Mouse (Mus musculus) lung, postnatal 0 days (tissue): ENCODE measurements around the gene Rps6ka2. TPM values are rescaled to one million over a fixed set of nuclear protein-coding genes. Genes with fewer than 3 reads are reported as not detected.
A peak's percentile ranks its signal among the peaks of the same experiment; 100 is the strongest.

Experiments
- ATAC-seq: fragments of 200-750 bp; cut with Nextera tagmentation; 2 replicates; pipeline ENCODE4 v1.8.0; 2017; ENCODE audit warnings: moderate library complexity
- DNase-seq: peaks from one replicate; pipeline ENCODE4 v3.0.0-alpha.2; 2016; ENCODE audit warnings: low spot score
- H3K27ac ChIP-seq: fragments of 300-500 bp; sonication (generic); 2 replicates; pipeline ENCODE4 v1.5.1; 2014; ENCODE audit warnings: antibody characterized with exemption, mild to moderate bottlenecking, low read length, mixed read lengths
- H3K27me3 ChIP-seq: fragments of 300-500 bp; sonication (generic); replicated peaks from 2 replicates; pipeline ENCODE4 v1.6.1; 2014; ENCODE audit warnings: low read length, mixed read lengths; ENCODE audit not compliant: insufficient read depth
- H3K36me3 ChIP-seq: fragments of 300-500 bp; sonication (generic); 2 replicates; pipeline ENCODE4 v1.6.1; 2014; ENCODE audit warnings: low read length, mixed read lengths; ENCODE audit not compliant: insufficient read depth
- H3K4me1 ChIP-seq: fragments of 300-500 bp; sonication (generic); 2 replicates; pipeline ENCODE4 v1.6.1; 2014; ENCODE audit warnings: antibody characterized with exemption, low read depth, low read length, mixed read lengths; ENCODE audit not compliant: insufficient read depth
- H3K4me2 ChIP-seq: fragments of 300-500 bp; sonication (generic); replicated peaks from 2 replicates; pipeline ENCODE4 v1.6.1; 2014; ENCODE audit warnings: low read depth, mild to moderate bottlenecking, low read length, moderate library complexity, mixed read lengths
- H3K4me3 ChIP-seq: fragments of 300-500 bp; sonication (generic); 2 replicates; pipeline ENCODE4 v1.5.1; 2014; ENCODE audit warnings: low read depth, low read length
- H3K9ac ChIP-seq: fragments of 300-500 bp; sonication (generic); replicated peaks from 2 replicates; pipeline ENCODE4 v1.6.1; 2014; ENCODE audit warnings: low read depth, mild to moderate bottlenecking
- H3K9me3 ChIP-seq: fragments of 300-500 bp; sonication (generic); 2 replicates; pipeline ENCODE4 v1.6.1; 2016; ENCODE audit warnings: low read length, mixed read lengths
- CTCF ChIP-seq: IDR thresholded peaks from 2 replicates; pipeline ENCODE4 v1.5.1; 2016; ENCODE audit warnings: antibody characterized with exemption, mild to moderate bottlenecking
- EP300 ChIP-seq: IDR thresholded peaks from 2 replicates; pipeline ENCODE4 v1.6.1; 2016; ENCODE audit warnings: antibody characterized with exemption, mild to moderate bottlenecking, control low read depth
- WGBS: fragments of 180-500 bp; shearing (Covaris S2); extraction: QIAGEN DNeasy Blood & Tissue Kit; methylation state at CpG from one replicate; pipeline ENCODE4 v1.1.7; 2014; 5-methylcytosine and 5-hydroxymethylcytosine counted together
- polyA plus RNA-seq: library from polyadenylated mRNA; unstranded; fragments of >200 nt; fragmentation: Nextera tagmentation; extraction: Ambion mirVana; gene quantifications from 2 replicates; pipeline ENCODE4 v1.2.1, GENCODE M21; 2015

The Rps6ka2 gene
- polyA plus RNA-seq, 1 experiment from 2014 or later: 7.1 TPM

DNA sequence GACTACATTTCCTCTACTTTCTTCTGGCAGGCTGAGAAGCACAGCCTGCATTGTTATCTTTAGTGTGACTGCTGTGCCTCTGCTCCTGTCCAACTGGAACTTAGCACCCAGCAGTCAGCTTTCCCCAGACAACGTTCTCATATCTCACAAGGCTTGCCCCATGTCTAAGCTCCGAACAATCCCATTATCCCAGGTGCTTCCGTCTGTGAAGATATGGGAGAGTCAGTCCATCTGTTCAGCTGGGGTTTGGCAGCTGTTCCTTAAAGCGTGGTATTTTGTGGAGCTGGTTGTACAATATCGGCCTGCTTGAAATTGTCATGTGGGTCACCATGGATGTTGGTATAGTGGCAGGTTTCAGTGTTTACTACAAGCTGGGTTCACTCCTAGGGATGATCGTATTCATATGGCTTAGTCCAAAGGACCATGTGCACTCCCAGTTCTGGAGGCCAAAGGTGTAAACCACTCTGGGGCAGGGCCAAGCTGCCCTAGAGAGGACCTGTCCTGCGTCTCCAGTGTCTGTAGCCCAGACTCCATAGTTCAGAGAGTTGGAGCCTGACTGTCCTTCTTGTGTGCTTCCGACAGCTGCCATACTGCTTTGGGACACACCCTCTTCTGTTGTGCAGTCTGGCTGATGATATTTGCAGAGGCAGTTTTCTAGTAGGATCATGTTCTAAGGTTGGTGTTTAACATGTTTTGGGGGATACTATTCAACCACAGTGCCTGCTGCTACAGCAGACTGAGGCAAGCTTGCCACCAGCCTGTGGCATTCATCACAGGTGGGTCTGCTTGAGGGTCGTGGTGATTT, 27.4 kb downstream of the Rps6ka2 start:
- DNase-seq (no peak), ATAC-seq (peak; percentile 44)
- H3K27ac ChIP-seq: no peak overlapping the region
- H3K36me3 ChIP-seq: no peaks in the 10 kb centered on the region
- TF ChIP-seq EP300 (no peak), CTCF (no peak)
- no peak overlapping the region for H3K4me2 ChIP-seq
- peaks cover 2% of the 10 kb centered on the region; the same call in 1 of the 2 replicates for H3K4me1 ChIP-seq
- H3K4me3 ChIP-seq: no peak overlapping the region
- WGBS: 59% methylated on average over 9 of the region's 9 CpGs
- no peak overlapping the region for H3K9ac ChIP-seq
- H3K27me3 ChIP-seq: no peaks in the 10 kb centered on the region
- no peaks in the 10 kb centered on the region for H3K9me3 ChIP-seq

DNA sequence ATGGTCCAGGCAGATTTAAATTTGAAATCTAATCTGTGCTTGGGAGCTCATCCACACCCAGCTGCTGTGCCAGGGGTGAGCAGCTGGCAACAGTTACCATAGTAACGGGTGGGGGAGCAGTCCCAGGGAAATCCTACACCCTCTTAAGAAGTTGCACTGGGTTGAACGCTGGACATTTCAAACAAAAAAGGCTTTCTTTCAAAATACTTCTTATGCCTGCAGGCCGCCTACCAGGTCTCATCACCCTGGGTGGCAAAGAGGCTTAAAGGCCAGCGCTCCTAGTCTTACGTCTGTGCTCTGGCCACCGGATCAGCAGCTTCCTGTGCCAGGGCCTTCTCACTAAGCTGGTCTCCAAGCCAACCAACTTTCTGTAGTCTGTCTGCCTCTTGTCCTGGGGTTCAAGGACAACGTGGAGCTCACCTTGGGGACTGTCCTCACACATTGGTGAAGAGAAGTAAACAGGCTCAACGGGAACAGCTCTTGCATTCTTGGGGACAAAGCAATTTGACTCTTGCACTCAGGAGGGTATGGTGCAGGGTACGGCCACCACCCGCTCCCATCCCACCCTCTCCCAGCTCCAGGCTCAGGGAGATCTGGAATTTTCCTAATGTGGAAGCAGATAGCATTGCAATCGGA, 35.0 kb downstream of the Rps6ka2 start:
- no peaks in the 10 kb centered on the region for H3K36me3 ChIP-seq
- no peaks in the 10 kb centered on the region for H3K4me1 ChIP-seq
- H3K27ac ChIP-seq: no peak overlapping the region
- TF ChIP-seq EP300 (no peak), CTCF (no peak)
- H3K9ac ChIP-seq: no peak overlapping the region
- no peak overlapping the region for H3K4me3 ChIP-seq
- no peak for ATAC-seq
- no peaks in the 10 kb centered on the region for H3K27me3 ChIP-seq
- WGBS: 53% methylated on average over 11 of the region's 11 CpGs
- no peaks in the 10 kb centered on the region for H3K9me3 ChIP-seq
- H3K4me2 ChIP-seq: no peak overlapping the region
- DNase-seq: no peak

- no peaks in the 10 kb centered on the region for H3K4me1 ChIP-seq
- H3K9ac ChIP-seq: no peak overlapping the region
- no peak for ATAC-seq
- H3K9me3 ChIP-seq: no peaks in the 10 kb centered on the region
- 85% methylated on average over 6 of the region's 6 CpGs for WGBS
- DNase-seq: no peak
- TF ChIP-seq EP300 (no peak), CTCF (no peak)
- no peaks in the 10 kb centered on the region for H3K36me3 ChIP-seq
- H3K27ac ChIP-seq: no peak overlapping the region
- H3K4me3 ChIP-seq: no peak overlapping the region
- no peak overlapping the region for H3K4me2 ChIP-seq
- H3K27me3 ChIP-seq: no peaks in the 10 kb centered on the region
Measured at GRCm38 (mm10) chr17:7206434-7207145, 36.7 kb downstream of the Rps6ka2 start.

DNA sequence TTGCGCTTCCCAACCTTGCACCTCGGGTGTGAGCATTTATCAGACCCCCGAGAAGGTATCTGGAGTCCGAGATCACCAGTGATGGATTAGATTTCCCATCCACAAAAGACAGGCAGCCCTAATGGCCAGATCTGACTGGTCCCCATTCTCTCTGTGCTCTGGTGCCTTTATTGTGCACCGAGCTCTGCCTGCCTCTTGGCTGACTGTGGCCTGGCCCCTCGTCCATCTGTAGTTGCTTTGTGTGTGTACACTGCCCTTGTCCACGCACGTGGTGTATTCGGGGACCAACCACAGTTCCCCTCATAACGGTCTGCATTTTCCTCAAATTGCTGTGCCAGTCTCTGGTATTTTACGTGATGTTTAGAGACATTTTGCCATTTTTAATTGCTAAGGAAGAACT, 40.7 kb downstream of the Rps6ka2 start:
- Histone ChIP-seq H3K27ac (no peak overlapping the region), H3K4me1 (no peaks in the 10 kb centered on the region), H3K9ac (no peak overlapping the region), H3K9me3 (no peaks in the 10 kb centered on the region), H3K4me2 (no peak overlapping the region), H3K36me3 (no peaks in the 10 kb centered on the region), H3K27me3 (no peaks in the 10 kb centered on the region), H3K4me3 (no peak overlapping the region)
- 71% methylated on average over 11 of the region's 11 CpGs for WGBS
- TF ChIP-seq CTCF (no peak), EP300 (no peak)
- DNase-seq (no peak), ATAC-seq (no peak)

DNA sequence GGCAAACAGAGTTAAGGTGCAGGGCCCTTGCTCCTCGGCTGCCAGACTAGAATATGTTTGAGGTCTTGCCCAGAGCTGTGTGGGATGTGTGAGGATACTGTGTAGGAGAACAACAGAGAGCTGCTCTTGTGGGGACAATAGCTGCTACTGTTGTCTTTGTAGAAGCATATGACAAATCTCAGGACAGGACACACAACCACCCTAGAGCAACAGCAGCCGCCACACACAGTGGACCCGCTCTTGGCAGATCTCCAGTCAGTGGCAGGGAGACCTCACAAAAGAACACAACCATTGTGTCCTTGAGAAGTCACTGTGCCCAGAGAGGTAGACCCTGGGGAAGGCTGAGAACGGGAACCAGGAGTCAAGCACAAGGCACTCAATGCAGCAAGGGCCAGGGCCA, 42.0 kb downstream of the Rps6ka2 start:
- H3K9me3 ChIP-seq: no peaks in the 10 kb centered on the region
- DNase-seq (no peak), ATAC-seq (no peak)
- no peaks in the 10 kb centered on the region for H3K27me3 ChIP-seq
- H3K4me2 ChIP-seq: no peak overlapping the region
- no peaks in the 10 kb centered on the region for H3K36me3 ChIP-seq
- no peak overlapping the region for H3K27ac ChIP-seq
- H3K9ac ChIP-seq: no peak overlapping the region
- WGBS: 53% methylated on average over 4 of the region's 4 CpGs
- H3K4me1 ChIP-seq: no peaks in the 10 kb centered on the region
- TF ChIP-seq CTCF (no peak), EP300 (no peak)
- no peak overlapping the region for H3K4me3 ChIP-seq

DNA sequence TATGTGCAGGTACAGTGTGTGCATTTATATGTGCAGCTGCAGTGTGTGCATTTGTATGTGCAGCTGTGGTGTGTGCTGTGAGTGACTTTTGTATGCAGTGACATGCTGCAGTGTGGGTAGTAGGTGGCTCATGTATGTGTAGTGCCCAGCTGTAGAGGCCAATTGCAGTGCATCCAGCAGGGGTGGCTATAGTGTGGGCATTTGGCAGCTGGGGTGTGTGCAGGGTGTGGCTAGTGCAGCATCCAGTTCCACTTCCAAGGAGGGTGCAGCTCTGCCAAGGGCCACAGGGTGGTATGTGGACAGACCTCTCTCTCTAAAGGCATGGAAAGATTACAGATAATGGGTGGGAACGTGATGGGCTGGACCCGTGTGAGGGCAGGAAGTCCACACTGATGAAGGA, 43.3 kb downstream of the Rps6ka2 start:
- no peak overlapping the region for H3K27ac ChIP-seq
- no peak overlapping the region for H3K9ac ChIP-seq
- TF ChIP-seq CTCF (peak; percentile 54), EP300 (no peak)
- H3K27me3 ChIP-seq: no peaks in the 10 kb centered on the region
- no peaks in the 10 kb centered on the region for H3K4me1 ChIP-seq
- H3K36me3 ChIP-seq: no peaks in the 10 kb centered on the region
- DNase-seq (no peak), ATAC-seq (peak; percentile 11; the same call in 1 of the 2 replicates)
- 42% methylated on average over 2 of the region's 2 CpGs for WGBS
- no peaks in the 10 kb centered on the region for H3K9me3 ChIP-seq
- H3K4me2 ChIP-seq: no peak overlapping the region
- no peak overlapping the region for H3K4me3 ChIP-seq
